Mouse (Mus musculus) neural tube, embryonic 12.5 days (tissue): ENCODE measurements around the gene Med6. TPM values are rescaled to one million over a fixed set of nuclear protein-coding genes. Genes with fewer than 3 reads are reported as not detected.

ENCODE experiments used
- ATAC-seq: fragments of 200-750 bp; cut with Nextera tagmentation; 2 replicates; pipeline ENCODE4 v1.8.0; 2017; ENCODE audit warnings: low read depth, mild to moderate bottlenecking, moderate TSS enrichment, moderate library complexity; ENCODE audit not compliant: low FRiP score
- H3K27ac ChIP-seq: fragments of 300-500 bp; sonication (generic); 2 replicates; pipeline ENCODE4 v1.5.1; 2016
- H3K27me3 ChIP-seq: fragments of 300-500 bp; sonication (generic); replicated peaks from 2 replicates; pipeline ENCODE4 v1.6.1; 2016; ENCODE audit warnings: mild to moderate bottlenecking
- H3K36me3 ChIP-seq: fragments of 300-500 bp; sonication (generic); 2 replicates; pipeline ENCODE4 v1.6.1; 2016; ENCODE audit warnings: mild to moderate bottlenecking
- H3K4me1 ChIP-seq: fragments of 300-500 bp; sonication (generic); 2 replicates; pipeline ENCODE4 v1.6.1; 2016
- H3K4me2 ChIP-seq: fragments of 300-500 bp; sonication (generic); replicated peaks from 2 replicates; pipeline ENCODE4 v1.6.1; 2016; ENCODE audit warnings: mild to moderate bottlenecking
- H3K4me3 ChIP-seq: fragments of 300-500 bp; sonication (generic); 2 replicates; pipeline ENCODE4 v1.5.1; 2016
- H3K9ac ChIP-seq: fragments of 300-500 bp; sonication (generic); 2 replicates; pipeline ENCODE4 v1.6.1; 2016; ENCODE audit warnings: mild to moderate bottlenecking
- H3K9me3 ChIP-seq: fragments of 300-500 bp; sonication (generic); 2 replicates; pipeline ENCODE4 v1.6.1; 2016; ENCODE audit warnings: mild to moderate bottlenecking
- WGBS: fragments of 180-500 bp; shearing (Covaris S2); methylation state at CpG from one replicate; pipeline ENCODE4 v1.1.7; 2016; 5-methylcytosine and 5-hydroxymethylcytosine counted together
- polyA plus RNA-seq: library from polyadenylated mRNA; unstranded; fragments of >200 nt; fragmentation: Nextera tagmentation; extraction: Ambion mirVana; gene quantifications from 2 replicates; pipeline ENCODE4 v1.2.1, GENCODE M21; 2016

The Med6 gene
- polyA plus RNA-seq, 1 experiment from 2014 or later = 61.8 TPM

- H3K27me3 ChIP-seq = no peaks in the 10 kb centered on the region
- ATAC-seq = no peak
- H3K4me3 ChIP-seq = no peak overlapping the region
- WGBS = 25% methylated on average over 5 of the region's 5 CpGs
- no peak overlapping the region for H3K4me2 ChIP-seq
- no peak overlapping the region for H3K27ac ChIP-seq
- H3K9ac ChIP-seq = no peak overlapping the region
- no peaks in the 10 kb centered on the region for H3K9me3 ChIP-seq
- H3K4me1 ChIP-seq = no peaks in the 10 kb centered on the region
- H3K36me3 ChIP-seq = no peaks in the 10 kb centered on the region
Measured at GRCm38 (mm10) chr12:81619302-81619701, 24.5 kb upstream of the Med6 start.

GRCm38 (mm10) chr12:81616980-81617379 is 22.2 kb upstream of the Med6 start:
- no peaks in the 10 kb centered on the region for H3K27me3 ChIP-seq
- H3K4me1 ChIP-seq = no peaks in the 10 kb centered on the region
- H3K9me3 ChIP-seq = no peaks in the 10 kb centered on the region
- no peak overlapping the region for H3K4me3 ChIP-seq
- no peak overlapping the region for H3K9ac ChIP-seq
- WGBS = 53% methylated on average over 7 of the region's 7 CpGs
- no peak overlapping the region for H3K27ac ChIP-seq
- no peak overlapping the region for H3K4me2 ChIP-seq
- no peak for ATAC-seq
- no peaks in the 10 kb centered on the region for H3K36me3 ChIP-seq

DNA sequence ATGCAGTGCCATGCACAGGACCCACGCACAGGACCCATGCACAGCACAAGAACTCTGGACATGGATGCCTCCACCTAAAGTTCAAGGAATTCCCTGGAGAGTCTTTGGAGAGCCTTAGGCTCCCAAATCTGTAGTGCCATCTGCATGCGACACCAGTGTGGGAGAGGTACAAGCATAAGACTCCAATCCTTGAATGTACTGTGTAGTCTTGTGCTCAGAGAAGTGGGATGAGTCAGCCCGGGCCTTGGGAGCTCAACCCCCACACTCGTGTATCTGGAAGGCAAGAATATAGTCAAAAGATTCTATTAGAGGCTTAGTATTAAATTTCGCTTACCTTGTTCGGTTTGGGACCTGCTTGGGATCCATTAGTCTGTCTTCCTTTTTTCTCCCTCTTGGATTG is 21.0 kb upstream of the Med6 start:
- no peak overlapping the region for H3K9ac ChIP-seq
- H3K27me3 ChIP-seq = no peaks in the 10 kb centered on the region
- ATAC-seq = no peak
- H3K4me1 ChIP-seq = no peaks in the 10 kb centered on the region
- H3K4me2 ChIP-seq = no peak overlapping the region
- WGBS = 84% methylated on average over 6 of the region's 6 CpGs
- no peaks in the 10 kb centered on the region for H3K36me3 ChIP-seq
- H3K27ac ChIP-seq = no peak overlapping the region
- H3K4me3 ChIP-seq = no peak overlapping the region
- no peaks in the 10 kb centered on the region for H3K9me3 ChIP-seq

DNA sequence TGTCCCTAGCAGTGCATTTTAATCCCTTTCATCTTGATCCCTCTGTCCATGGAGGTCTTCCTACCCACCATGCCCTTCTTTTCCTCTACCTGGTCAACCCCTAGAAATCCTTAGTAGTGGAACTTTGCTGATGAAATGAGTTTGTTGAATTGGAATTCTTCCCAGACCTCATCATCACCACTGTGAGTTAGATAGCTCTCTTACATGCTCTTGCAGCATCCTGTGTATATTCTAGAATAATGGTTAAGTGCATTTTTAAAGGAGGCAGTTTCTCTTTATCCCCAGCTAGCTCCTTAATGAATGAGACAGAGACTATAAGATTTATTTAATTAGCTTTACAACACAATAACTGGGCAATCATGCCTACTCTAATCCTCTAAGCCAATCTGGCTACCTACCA is 14.6 kb upstream of the Med6 start:
- H3K27me3 ChIP-seq = no peaks in the 10 kb centered on the region
- H3K4me1 ChIP-seq = no peaks in the 10 kb centered on the region
- H3K9me3 ChIP-seq = no peaks in the 10 kb centered on the region
- no peak overlapping the region for H3K9ac ChIP-seq
- no peak overlapping the region for H3K4me3 ChIP-seq
- H3K4me2 ChIP-seq = no peak overlapping the region
- H3K36me3 ChIP-seq = no peaks in the 10 kb centered on the region
- ATAC-seq = no peak
- no peak overlapping the region for H3K27ac ChIP-seq

GRCm38 (mm10) chr12:81604995-81605784 is 10.4 kb upstream of the Med6 start:
- Histone ChIP-seq H3K27ac (no peak overlapping the region), H3K9ac (no peak overlapping the region), H3K4me3 (no peak overlapping the region), H3K27me3 (no peaks in the 10 kb centered on the region; the same call in 1 of the 2 replicates), H3K4me2 (no peak overlapping the region), H3K4me1 (no peaks in the 10 kb centered on the region), H3K9me3 (no peaks in the 10 kb centered on the region), H3K36me3 (no peaks in the 10 kb centered on the region)
- no peak for ATAC-seq
- 57% methylated on average over 5 of the region's 5 CpGs for WGBS

GRCm38 (mm10) chr12:81596547-81597262 is 1.9 kb upstream of the Med6 start:
- Histone ChIP-seq H3K27ac (no peak overlapping the region), H3K4me2 (no peak overlapping the region), H3K4me3 (no peak overlapping the region), H3K27me3 (no peaks in the 10 kb centered on the region; the same call in 1 of the 2 replicates), H3K4me1 (peaks cover 5% of the 10 kb centered on the region; the same call in 1 of the 2 replicates), H3K9me3 (no peaks in the 10 kb centered on the region), H3K9ac (no peak overlapping the region), H3K36me3 (no peaks in the 10 kb centered on the region)
- WGBS = 85% methylated on average over 8 of the region's 8 CpGs
- ATAC-seq = no peak

DNA sequence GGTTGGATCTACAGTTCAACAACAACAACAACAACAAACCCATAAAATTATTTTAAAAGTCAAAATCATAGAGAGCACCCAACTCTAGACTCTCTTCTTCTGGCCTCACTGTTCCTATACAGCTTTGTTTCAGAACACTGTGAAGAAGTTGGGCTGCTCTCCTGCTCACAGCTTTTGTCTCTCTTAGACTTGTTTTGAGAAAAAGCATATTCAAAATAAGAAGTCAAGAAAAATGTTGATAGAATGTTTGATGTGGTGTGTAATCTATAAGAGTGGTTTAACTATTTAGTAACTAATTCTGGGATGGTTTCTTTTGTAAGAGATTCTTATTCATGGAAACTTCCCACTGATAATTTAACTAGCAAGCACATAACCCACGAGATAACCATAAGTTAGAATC is 26.4 kb downstream of the Med6 start, which contains the start of gene Adam21:
Adam21 (minus strand) TSS at position 101 of the 400 bp plus-strand sequence.
- ATAC-seq = no peak
- WGBS = 90% methylated on average over 1 of the region's 1 CpGs

GRCm38 (mm10) chr12:81567931-81568330 is 26.9 kb downstream of the Med6 start:
- no peaks in the 10 kb centered on the region for H3K4me1 ChIP-seq
- no peaks in the 10 kb centered on the region for H3K9me3 ChIP-seq
- peaks cover 13% of the 10 kb centered on the region for H3K36me3 ChIP-seq
- H3K4me2 ChIP-seq = no peak overlapping the region
- no peak overlapping the region for H3K9ac ChIP-seq
- H3K27ac ChIP-seq = no peak overlapping the region
- no peak for ATAC-seq
- H3K4me3 ChIP-seq = no peak overlapping the region
- 92% methylated on average over 5 of the region's 5 CpGs for WGBS
- H3K27me3 ChIP-seq = no peaks in the 10 kb centered on the region

More for the DNA sequence above, 26.4 kb downstream of the Med6 start, which contains the start of gene Adam21:
- H3K9ac ChIP-seq = no peak within 1 kb of the TSS
- no peaks in the 10 kb centered on the region for H3K9me3 ChIP-seq
- no peak within 1 kb of the TSS for H3K27ac ChIP-seq
- no peak within 1 kb of the TSS for H3K4me2 ChIP-seq
- H3K4me3 ChIP-seq = no peak within 1 kb of the TSS
- no peaks in the 10 kb centered on the region for H3K4me1 ChIP-seq
- no peaks in the 10 kb centered on the region for H3K27me3 ChIP-seq
- H3K36me3 ChIP-seq = peaks cover 16% of the 10 kb centered on the region

DNA sequence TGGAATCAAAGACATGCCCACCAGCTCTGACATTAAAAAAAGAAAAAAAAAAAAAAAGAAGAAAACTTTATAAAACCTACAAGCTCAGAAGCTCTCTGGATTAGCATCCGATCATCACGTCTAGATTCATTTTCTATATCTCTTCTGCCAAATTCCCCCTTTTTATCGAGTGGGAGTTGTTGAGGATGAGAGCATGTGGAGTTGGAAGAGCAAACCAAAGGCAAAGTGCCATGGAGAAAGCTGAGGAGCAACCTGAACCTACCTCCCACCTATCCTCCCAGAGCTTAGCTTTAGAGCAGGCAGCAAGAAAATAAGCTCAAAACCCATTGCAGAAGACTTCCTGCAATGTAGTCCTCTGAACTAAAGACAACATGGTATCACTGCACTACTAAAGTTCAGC is 30.6 kb downstream of the Med6 start:
- no peaks in the 10 kb centered on the region for H3K36me3 ChIP-seq
- no peak for ATAC-seq
- 98% methylated on average over 3 of the region's 3 CpGs for WGBS
- no peaks in the 10 kb centered on the region for H3K9me3 ChIP-seq
- no peak overlapping the region for H3K27ac ChIP-seq
- H3K4me3 ChIP-seq = no peak overlapping the region
- H3K9ac ChIP-seq = no peak overlapping the region
- no peaks in the 10 kb centered on the region for H3K27me3 ChIP-seq
- no peak overlapping the region for H3K4me2 ChIP-seq
- H3K4me1 ChIP-seq = no peaks in the 10 kb centered on the region

- no peak overlapping the region for H3K27ac ChIP-seq
- H3K27me3 ChIP-seq = no peaks in the 10 kb centered on the region
- no peak overlapping the region for H3K4me2 ChIP-seq
- H3K4me1 ChIP-seq = no peaks in the 10 kb centered on the region
- whole genome bisulfite sequencing = 92% methylated on average over 3 of the region's 3 CpGs
- no peak for ATAC-seq
- no peaks in the 10 kb centered on the region for H3K9me3 ChIP-seq
- no peak overlapping the region for H3K4me3 ChIP-seq
- H3K9ac ChIP-seq = no peak overlapping the region
- no peaks in the 10 kb centered on the region for H3K36me3 ChIP-seq
Measured at GRCm38 (mm10) chr12:81549286-81549685, 45.5 kb downstream of the Med6 start.

DNA sequence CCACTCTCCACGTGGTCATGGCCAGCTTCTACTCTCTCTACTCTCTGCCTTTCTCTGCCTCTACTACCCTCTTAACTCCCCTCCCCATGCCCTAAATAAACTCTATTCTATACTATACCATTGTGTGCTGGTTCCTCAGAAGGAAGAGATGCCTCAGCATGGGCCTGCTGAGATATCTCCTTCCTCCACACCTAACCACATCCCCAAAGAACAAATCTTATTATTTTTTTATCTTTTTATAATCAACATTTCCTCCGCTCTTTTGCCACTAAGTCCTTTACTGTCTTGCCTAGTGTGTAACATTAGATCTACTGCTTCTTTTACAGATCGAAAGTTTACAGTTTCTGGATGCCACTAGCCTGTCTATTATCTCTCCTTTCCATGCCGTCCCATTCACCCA is 47.6 kb downstream of the Med6 start:
- Histone ChIP-seq H3K27me3 (no peaks in the 10 kb centered on the region), H3K4me3 (no peak overlapping the region), H3K9ac (no peak overlapping the region), H3K27ac (no peak overlapping the region), H3K4me2 (no peak overlapping the region), H3K36me3 (no peaks in the 10 kb centered on the region), H3K4me1 (no peaks in the 10 kb centered on the region), H3K9me3 (no peaks in the 10 kb centered on the region)
- ATAC-seq = no peak
- WGBS = 69% methylated on average over 4 of the region's 4 CpGs

DNA sequence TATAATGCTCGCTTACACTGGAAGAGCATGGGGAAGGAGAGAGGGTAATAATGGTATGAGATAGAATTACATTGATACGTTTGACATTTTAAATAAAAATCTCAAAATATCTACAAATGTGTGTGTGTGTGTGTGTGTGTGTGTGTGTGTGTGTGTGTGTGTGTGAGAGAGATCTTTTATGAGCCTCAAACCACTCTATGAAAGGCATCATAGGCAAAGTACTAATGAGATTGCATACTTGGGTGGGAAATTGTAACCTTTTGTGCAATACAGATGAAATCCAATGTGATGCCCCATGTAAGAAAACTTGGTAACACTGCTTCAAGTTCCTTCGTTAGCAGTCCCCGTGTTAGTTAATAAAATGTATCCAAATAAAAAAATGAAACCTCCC is 61.8 kb downstream of the Med6 start:
- ATAC-seq = peak; percentile 13; the same call in 1 of the 2 replicates
- H3K4me1 ChIP-seq = no peaks in the 10 kb centered on the region; the same call in 1 of the 2 replicates
- no peak overlapping the region for H3K27ac ChIP-seq

More for the DNA sequence above, 61.8 kb downstream of the Med6 start:
- H3K4me3 ChIP-seq = peak overlapping the region; percentile 75
- H3K36me3 ChIP-seq = no peaks in the 10 kb centered on the region
- H3K9me3 ChIP-seq = no peaks in the 10 kb centered on the region
- H3K27me3 ChIP-seq = no peaks in the 10 kb centered on the region
- H3K9ac ChIP-seq = peak overlapping the region; percentile 68
- H3K4me2 ChIP-seq = peak overlapping the region; percentile 83
- WGBS = 37% methylated on average over 4 of the region's 4 CpGs
